Comparison of ENCODE assay signal across 10 mouse cellular contexts in the genomic region with DNA sequence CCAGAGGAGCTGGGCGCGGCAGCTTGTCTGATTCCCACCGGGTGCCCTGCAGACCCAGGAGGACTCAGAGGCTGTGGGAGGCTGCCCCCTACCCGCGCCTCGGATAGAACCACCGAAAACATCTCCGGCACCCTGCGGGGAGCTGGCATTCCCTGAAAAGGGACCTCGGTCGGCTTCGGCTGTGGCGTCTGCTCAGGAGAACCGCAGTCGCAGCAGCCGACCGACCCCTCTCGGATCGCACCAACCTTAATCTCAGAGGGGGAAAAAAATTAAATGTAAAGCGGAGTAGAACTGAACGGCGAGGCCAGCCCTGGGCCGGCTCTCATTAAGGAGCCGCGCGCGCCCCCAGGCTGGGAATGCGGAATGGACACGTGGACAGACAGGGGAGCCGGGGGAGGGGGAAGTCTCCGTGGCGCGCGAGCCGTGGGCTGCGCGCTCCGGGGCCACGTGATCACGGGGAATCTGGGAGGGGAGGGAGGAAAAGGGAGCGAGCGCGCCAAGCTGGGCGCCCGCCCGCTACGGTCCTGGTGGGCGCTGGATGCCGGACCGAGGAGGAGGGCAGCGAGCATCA. TPM values are rescaled to one million over a fixed set of nuclear protein-coding genes. Genes with fewer than 3 reads are reported as not detected.
DNase-seq lines count a peak whose midpoint lies in the region; ATAC-seq lines count a peak whose summit lies in the region.
"Had no signal": no experiment of that assay in that cellular context is flagged by ENCODE, and none has a peak within 500 bp of the region (broad histone marks: within the 10 kb centered on the region; RNA-seq: fewer than 3 reads in every experiment).

No protein-coding gene starts in this region.

- no peaks in the 10 kb centered on the region for H3K9me3 ChIP-seq in kidney, embryonic 16.5 days (ENCODE audit: low read length)
- no peaks in the 10 kb centered on the region for H3K9me3 ChIP-seq in liver, embryonic 13.5 days (replicated peaks)

- H3K4me2 ChIP-seq in kidney, embryonic 16.5 days (replicated peaks; ENCODE audit: low read depth, low read length), result peak overlapping the region; percentile 94
- H3K4me2 ChIP-seq in liver, embryonic 13.5 days, result peak overlapping the region; percentile 56

- WGBS in kidney, embryonic 16.5 days, result under 1% methylated on average over 51 of the region's 51 CpGs
- 1% methylated on average over 51 of the region's 51 CpGs for WGBS in liver, embryonic 13.5 days (ENCODE audit: insufficient replicate concordance)

- H3K27me3 ChIP-seq in kidney, embryonic 16.5 days (ENCODE audit: insufficient read depth, low read length), result peaks cover 96% of the 10 kb centered on the region
- peaks cover 92% of the 10 kb centered on the region for H3K27me3 ChIP-seq in liver, embryonic 13.5 days

- H3K36me3 ChIP-seq in kidney, embryonic 16.5 days (ENCODE audit: insufficient read depth, low read length), result no peaks in the 10 kb centered on the region
- H3K36me3 ChIP-seq in liver, embryonic 13.5 days, result no peaks in the 10 kb centered on the region

- DNase-seq in kidney, adult 8-10 months, result no peak
- DNase-seq in cerebellum, postnatal 36 days, result peak; percentile 68 to 79
- DNase-seq in frontal cortex, postnatal 36 days (ENCODE audit: low spot score in 2 of 2), result peak; percentile 66 to 67
- peak; percentile 61 to 77 for DNase-seq in layer of hippocampus, adult 18-20 months (ENCODE audit: low spot score in 2 of 2)
- no peak for DNase-seq in liver, embryonic 13.5 days
- peak; percentile 61 to 77 for DNase-seq in right cerebral cortex, postnatal 36 days (ENCODE audit: low spot score in 2 of 2)

- H3K9ac ChIP-seq in kidney, embryonic 16.5 days (replicated peaks; ENCODE audit: low read length), result peak overlapping the region; percentile 22; the same call in 1 of the 2 replicates
- no peak overlapping the region for H3K9ac ChIP-seq in liver, embryonic 13.5 days

- no peak overlapping the region for H3K27ac ChIP-seq in kidney, embryonic 16.5 days (ENCODE audit: low read length)
- no peak overlapping the region for H3K27ac ChIP-seq in liver, embryonic 13.5 days
- H3K27ac ChIP-seq: macrophage had no signal

- peak overlapping the region; percentile 57 for H3K4me3 ChIP-seq in kidney, embryonic 16.5 days (ENCODE audit: low read length)
- peak overlapping the region; percentile 43; the same call in 1 of the 2 replicates for H3K4me3 ChIP-seq in liver, embryonic 13.5 days (replicated peaks)

- peak; percentile 24; the same call in 1 of the 2 replicates for ATAC-seq in kidney, embryonic 16.5 days (ENCODE audit: low FRiP score, low TSS enrichment)
- ATAC-seq in liver, embryonic 13.5 days (ENCODE audit: low read depth), result no peak
- no peak for ATAC-seq in megakaryocyte progenitor cell, adult 5-6 weeks (replicated peaks; ENCODE audit: poor library complexity)

- H3K4me1 ChIP-seq in kidney, embryonic 16.5 days (ENCODE audit: insufficient read depth, low read length), result peaks cover 29% of the 10 kb centered on the region
- peaks cover 3% of the 10 kb centered on the region; the same call in 1 of the 2 replicates for H3K4me1 ChIP-seq in liver, embryonic 13.5 days (replicated peaks)

RNA-seq across cellular contexts. Expression of gene Tmem132e, which starts 1.6 kb away (rescaled TPM):
- polyA plus RNA-seq in kidney, embryonic 16.5 days (2015; fragmentation: Nextera tagmentation; extraction: Ambion mirVana), result 0.10 and 0.40 TPM in 2 replicates
- total RNA-seq in layer of hippocampus, adult 18-20 months (2021), result 1 to 10 TPM; 8.5 to 9.5 TPM
- polyA plus RNA-seq in liver, embryonic 13.5 days (2015; fragmentation: Nextera tagmentation; extraction: Ambion mirVana), result 0.10 and 0.15 TPM in 2 replicates
- not detected in 2 replicates for total RNA-seq in megakaryocyte progenitor cell, adult 5-6 weeks (2015)
- total RNA-seq in megakaryocyte progenitor cell, adult 5-6 weeks (2017), result not detected in 2 replicates
- total RNA-seq: MEL had no signal
- polyA plus RNA-seq: macrophage had no signal

Comparison
In these comparisons a context has a peak if more than half of its experiments do, and no peak if none do; other contexts are left out.
1. DNase-seq: peak in cerebellum, postnatal 36 days (2 of 2), frontal cortex, postnatal 36 days (2 of 2), layer of hippocampus, adult 18-20 months (2 of 2) and right cerebral cortex, postnatal 36 days (2 of 2); none in kidney, adult 8-10 months (0 of 2) and liver, embryonic 13.5 days (single experiment).
2. RNA of gene Tmem132e, which starts 1.6 kb away (total RNA-seq): 8.5 to 9.5 TPM in layer of hippocampus, adult 18-20 months; not detected in megakaryocyte progenitor cell, adult 5-6 weeks; every median in the first group is over 4 times any median in the second.